Mouse (Mus musculus): ENCODE data around the gene Dhx58.

GRCm38 (mm10) chr11:100651748-100652147, 52.3 kb downstream of the Dhx58 start:
- TF ChIP-seq CTCF (IDR thresholded peaks at IDR 0.05; ENCODE audit: control insufficient read depth, insufficient read depth, low read length) (no peak), POLR2A (IDR thresholded peaks at IDR 0.05; ENCODE audit: borderline replicate concordance, control insufficient read depth, low read depth, low read length) (no peak)

Data from bone marrow, adult 2 months (tissue).